Mouse (Mus musculus) intestine, embryonic 14.5 days (tissue): ENCODE measurements around the gene Abi3. TPM values are rescaled to one million over a fixed set of nuclear protein-coding genes. Genes with fewer than 3 reads are reported as not detected.

Source experiments
- ATAC-seq: fragments of 200-750 bp; cut with Nextera tagmentation; replicated peaks from 2 replicates; pipeline ENCODE4 v1.8.0; 2017; ENCODE audit warnings: low read depth, moderate number of reproducible peaks, moderate TSS enrichment, moderate library complexity; ENCODE audit not compliant: low FRiP score, low TSS enrichment
- DNase-seq: peaks from one replicate; pipeline ENCODE4 v3.0.0-alpha.2; 2018; ENCODE audit warnings: low spot score
- H3K27ac ChIP-seq: fragments of 300-500 bp; sonication (generic); 2 replicates; pipeline ENCODE4 v1.5.1; 2014; ENCODE audit warnings: low read depth, mild to moderate bottlenecking, control low read depth
- H3K27me3 ChIP-seq: fragments of 300-500 bp; sonication (generic); replicated peaks from 2 replicates; pipeline ENCODE4 v1.6.1; 2014; ENCODE audit warnings: low read length, control low read depth; ENCODE audit not compliant: control insufficient read depth, insufficient read depth
- H3K36me3 ChIP-seq: fragments of 300-500 bp; sonication (generic); 2 replicates; pipeline ENCODE4 v1.6.1; 2014; ENCODE audit warnings: low read length, control low read depth; ENCODE audit not compliant: control insufficient read depth, insufficient read depth
- H3K4me1 ChIP-seq: fragments of 300-500 bp; sonication (generic); replicated peaks from 2 replicates; pipeline ENCODE4 v1.6.1; 2014; ENCODE audit warnings: low read length, control low read depth, mixed read lengths; ENCODE audit not compliant: control insufficient read depth, insufficient read depth
- H3K4me2 ChIP-seq: fragments of 300-500 bp; sonication (generic); 2 replicates; pipeline ENCODE4 v1.6.1; 2014; ENCODE audit warnings: low read length
- H3K4me3 ChIP-seq: fragments of 300-500 bp; sonication (generic); 2 replicates; pipeline ENCODE4 v1.5.1; 2014; ENCODE audit warnings: low read depth, low read length, control low read depth, mixed read lengths
- H3K9ac ChIP-seq: fragments of 300-500 bp; sonication (generic); 2 replicates; pipeline ENCODE4 v1.6.1; 2014; ENCODE audit warnings: mild to moderate bottlenecking, low read length
- H3K9me3 ChIP-seq: fragments of 300-500 bp; sonication (generic); 2 replicates; pipeline ENCODE4 v1.6.1; 2016; ENCODE audit warnings: low read length, control low read depth; ENCODE audit not compliant: control insufficient read depth
- WGBS: fragments of 180-500 bp; shearing (Covaris S2); extraction: QIAGEN DNeasy Blood & Tissue Kit; methylation state at CpG from one replicate; pipeline ENCODE4 v1.1.7; 2014; 5-methylcytosine and 5-hydroxymethylcytosine counted together
- polyA plus RNA-seq: library from polyadenylated mRNA; unstranded; fragments of >200 nt; fragmentation: Nextera tagmentation; extraction: Ambion mirVana; gene quantifications from 2 replicates; pipeline ENCODE4 v1.2.1, GENCODE M21; 2014

Abi3 gene
- polyA plus RNA-seq, 1 experiment from 2014 or later = 4.8 TPM

- ATAC-seq (no peak), DNase-seq (no peak)
- no peak overlapping the region for H3K27ac ChIP-seq
- H3K36me3 ChIP-seq = no peaks in the 10 kb centered on the region
- peak overlapping the region; percentile 84 for H3K4me3 ChIP-seq
- no peaks in the 10 kb centered on the region for H3K9me3 ChIP-seq
- H3K4me2 ChIP-seq = peak overlapping the region; percentile 82
- H3K4me1 ChIP-seq = peaks cover 13% of the 10 kb centered on the region
- H3K27me3 ChIP-seq = no peaks in the 10 kb centered on the region
- 12% methylated on average over 3 of the region's 3 CpGs for WGBS
- peak overlapping the region; percentile 66 for H3K9ac ChIP-seq
These were observed 17.8 kb upstream of the Abi3 start for GRCm38 (mm10) chr11:95860071-95860490.

- Histone ChIP-seq H3K4me3 (peak overlapping the region; percentile 84), H3K4me2 (peak overlapping the region; percentile 82), H3K36me3 (no peaks in the 10 kb centered on the region), H3K27me3 (no peaks in the 10 kb centered on the region), H3K9me3 (no peaks in the 10 kb centered on the region), H3K27ac (peak overlapping the region; percentile 94), H3K4me1 (peaks cover 13% of the 10 kb centered on the region), H3K9ac (peak overlapping the region; percentile 66)
- WGBS = under 1% methylated on average over 35 of the region's 35 CpGs
- peak; percentile 93 for DNase-seq
- ATAC-seq = peak; percentile 66
These were observed 17.2 kb upstream of the Abi3 start for GRCm38 (mm10) chr11:95859468-95859855.

DNA sequence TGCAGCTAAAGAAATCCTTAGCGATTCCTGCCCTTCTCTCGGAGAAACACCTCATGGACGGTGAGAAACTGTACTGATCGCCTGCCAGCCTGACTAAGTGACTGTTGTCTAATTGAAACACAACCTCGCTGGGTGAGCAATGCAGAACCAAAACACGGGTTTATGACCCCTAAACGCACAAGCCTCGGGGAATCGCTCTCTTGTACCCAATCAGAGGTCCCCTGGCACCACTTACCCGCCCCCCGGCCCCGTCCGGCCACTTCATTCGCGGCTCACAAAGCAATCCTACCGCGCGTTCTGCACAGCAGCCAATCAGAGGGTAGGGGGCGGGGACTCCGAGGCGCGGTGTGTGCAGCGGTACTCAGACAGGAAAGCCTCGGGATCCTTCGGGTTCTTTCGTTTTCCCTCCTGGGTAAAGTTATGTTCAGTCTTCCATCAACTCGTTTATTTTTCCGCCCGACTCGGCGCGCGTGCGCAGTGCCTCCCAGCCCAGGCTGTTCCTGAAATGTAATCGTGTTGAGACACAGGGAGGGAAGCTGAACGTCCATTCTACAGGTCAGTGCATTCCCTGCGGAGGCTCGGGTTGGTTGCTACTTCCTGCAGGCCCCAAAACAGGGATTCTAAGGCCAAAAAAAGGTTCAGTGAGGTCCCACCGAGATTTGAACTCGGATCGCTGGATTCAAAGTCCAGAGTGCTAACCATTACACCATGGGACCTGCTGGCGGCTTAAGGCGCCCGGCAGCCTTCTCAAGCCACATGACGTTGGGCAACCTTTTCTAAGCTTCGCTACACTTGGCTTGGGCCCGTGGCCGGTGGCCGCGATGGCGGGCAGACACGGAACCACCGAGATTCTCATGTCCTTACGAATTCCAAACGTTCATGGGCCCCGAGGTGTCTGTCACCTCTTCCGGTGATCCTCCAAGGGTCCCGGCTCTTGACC, 16.5 kb upstream of the Abi3 start:
- Histone ChIP-seq H3K4me3 (peak overlapping the region; percentile 84), H3K4me2 (peak overlapping the region; percentile 82), H3K27me3 (no peaks in the 10 kb centered on the region), H3K9ac (peak overlapping the region; percentile 66), H3K27ac (peak overlapping the region; percentile 94), H3K9me3 (no peaks in the 10 kb centered on the region), H3K36me3 (no peaks in the 10 kb centered on the region), H3K4me1 (peaks cover 13% of the 10 kb centered on the region)
- WGBS = under 1% methylated on average over 58 of the region's 58 CpGs
- ATAC-seq (peak; percentile 97), DNase-seq (peak; percentile 99)

DNA sequence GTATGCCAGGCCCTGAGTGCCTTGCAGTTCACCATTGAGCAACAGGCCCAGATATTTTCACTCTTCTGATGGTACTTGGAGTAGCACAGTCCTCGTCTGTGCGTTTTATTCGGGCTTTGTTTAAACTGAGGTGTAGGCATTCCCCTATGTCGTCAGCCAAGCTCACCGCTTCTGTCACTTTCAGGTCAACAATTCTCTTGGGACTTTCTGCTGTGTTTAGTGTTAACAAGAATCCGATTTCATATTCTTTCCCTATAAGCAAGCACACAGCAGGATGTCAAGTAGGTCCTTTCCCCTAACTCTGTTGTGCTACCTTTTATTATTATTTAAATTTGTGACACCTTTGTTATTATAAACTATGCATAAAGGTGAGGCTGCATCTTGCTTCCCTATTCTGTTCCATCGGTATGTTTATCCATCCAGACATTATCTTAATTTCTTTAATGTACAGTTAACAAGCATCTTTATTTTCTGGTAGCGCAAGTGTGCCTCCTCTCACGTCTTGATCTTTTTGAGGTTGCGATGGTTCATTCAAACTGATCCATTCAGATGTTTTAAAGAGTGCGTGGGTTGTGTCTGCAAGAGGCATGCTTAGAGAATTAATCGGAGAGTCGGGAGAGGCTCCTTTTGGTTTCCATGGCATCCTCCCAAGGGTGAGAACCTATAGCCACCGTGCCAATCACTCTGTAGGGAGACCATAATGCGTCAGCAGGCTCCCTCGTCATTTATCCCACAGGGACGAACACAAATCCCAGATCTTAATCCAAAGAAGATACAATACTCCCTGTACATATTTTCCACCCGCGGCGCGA, 15.6 kb upstream of the Abi3 start:
- ATAC-seq = no peak
- Histone ChIP-seq H3K4me3 (peak overlapping the region; percentile 84), H3K9me3 (no peaks in the 10 kb centered on the region), H3K27ac (peak overlapping the region; percentile 94), H3K9ac (peak overlapping the region; percentile 56), H3K4me2 (peak overlapping the region; percentile 82), H3K36me3 (no peaks in the 10 kb centered on the region), H3K27me3 (no peaks in the 10 kb centered on the region), H3K4me1 (peaks cover 13% of the 10 kb centered on the region)
- WGBS = 18% methylated on average over 21 of the region's 21 CpGs
- DNase-seq = no peak

- no peak overlapping the region for H3K4me2 ChIP-seq
- no peak overlapping the region for H3K9ac ChIP-seq
- H3K9me3 ChIP-seq = no peaks in the 10 kb centered on the region
- H3K27me3 ChIP-seq = no peaks in the 10 kb centered on the region
- no peaks in the 10 kb centered on the region for H3K36me3 ChIP-seq
- peaks cover 13% of the 10 kb centered on the region for H3K4me1 ChIP-seq
- no peak for DNase-seq
- H3K27ac ChIP-seq = no peak overlapping the region
- WGBS = 79% methylated on average over 4 of the region's 4 CpGs
- no peak for ATAC-seq
- H3K4me3 ChIP-seq = no peak overlapping the region
These were observed 15.0 kb upstream of the Abi3 start for GRCm38 (mm10) chr11:95857306-95857705.

DNA sequence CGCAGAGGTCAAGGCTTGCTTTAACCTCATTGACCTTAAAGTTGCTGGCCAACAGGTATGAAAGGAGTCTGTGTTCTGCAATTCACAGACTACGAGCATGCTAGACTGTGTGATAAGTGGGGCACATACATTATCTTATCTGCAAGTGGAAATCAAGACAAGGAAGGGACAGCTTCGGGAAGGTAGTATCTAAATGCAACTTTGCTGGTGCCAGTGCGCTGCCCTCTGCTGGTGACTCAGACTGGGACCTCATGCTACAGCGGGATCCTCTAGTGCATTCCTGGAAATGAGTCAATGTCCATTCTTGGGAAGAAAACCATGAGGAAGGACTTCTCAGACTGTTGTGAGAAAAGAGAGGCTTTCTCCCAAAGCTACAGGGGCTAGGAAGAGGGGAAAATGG, 11.4 kb upstream of the Abi3 start:
- H3K36me3 ChIP-seq = no peaks in the 10 kb centered on the region
- H3K9ac ChIP-seq = no peak overlapping the region
- H3K4me2 ChIP-seq = no peak overlapping the region
- peaks cover 7% of the 10 kb centered on the region for H3K4me1 ChIP-seq
- no peak overlapping the region for H3K27ac ChIP-seq
- WGBS = 54% methylated on average over 5 of the region's 5 CpGs
- peak; percentile 66 for DNase-seq
- no peak overlapping the region for H3K4me3 ChIP-seq
- H3K27me3 ChIP-seq = no peaks in the 10 kb centered on the region
- H3K9me3 ChIP-seq = no peaks in the 10 kb centered on the region
- ATAC-seq = no peak

GRCm38 (mm10) chr11:95850898-95851297, 8.6 kb upstream of the Abi3 start:
- H3K9me3 ChIP-seq = no peaks in the 10 kb centered on the region
- DNase-seq (no peak), ATAC-seq (no peak)
- no peaks in the 10 kb centered on the region for H3K4me1 ChIP-seq
- no peak overlapping the region for H3K27ac ChIP-seq
- H3K4me3 ChIP-seq = no peak overlapping the region
- H3K27me3 ChIP-seq = no peaks in the 10 kb centered on the region
- no peak overlapping the region for H3K9ac ChIP-seq
- 79% methylated on average over 2 of the region's 2 CpGs for WGBS
- no peaks in the 10 kb centered on the region for H3K36me3 ChIP-seq
- H3K4me2 ChIP-seq = no peak overlapping the region

DNA sequence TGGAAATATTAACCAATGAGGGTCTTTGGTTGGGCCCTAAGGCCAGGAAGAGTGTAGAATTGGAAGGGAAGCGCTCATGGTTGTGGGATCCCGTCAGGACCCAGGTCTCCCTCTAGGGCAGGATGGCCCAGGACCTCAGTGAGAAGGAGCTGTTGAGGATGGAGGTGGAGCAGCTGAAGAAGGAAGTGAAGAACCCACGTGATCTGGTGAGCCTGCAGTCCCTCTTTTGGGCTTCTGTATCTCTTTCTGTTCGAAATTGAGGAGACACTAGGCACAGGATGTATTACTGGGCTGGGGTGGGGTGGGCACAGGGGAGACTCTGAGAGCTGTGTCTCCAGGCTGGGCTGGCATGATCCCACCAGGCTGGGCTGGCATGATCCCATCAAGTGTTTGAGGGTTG, 2.7 kb upstream of the Abi3 start:
- WGBS = 75% methylated on average over 4 of the region's 4 CpGs
- H3K36me3 ChIP-seq = no peaks in the 10 kb centered on the region
- no peak overlapping the region for H3K4me3 ChIP-seq
- H3K27me3 ChIP-seq = no peaks in the 10 kb centered on the region
- H3K9ac ChIP-seq = no peak overlapping the region
- H3K27ac ChIP-seq = no peak overlapping the region
- ATAC-seq (no peak), DNase-seq (no peak)
- peaks cover 7% of the 10 kb centered on the region for H3K4me1 ChIP-seq
- no peak overlapping the region for H3K4me2 ChIP-seq
- H3K9me3 ChIP-seq = no peaks in the 10 kb centered on the region
